Mouse (Mus musculus) liver, embryonic 15.5 days (tissue): ENCODE results near the gene Kat2a. TPM values are rescaled to one million over a fixed set of nuclear protein-coding genes. Genes with fewer than 3 reads are reported as not detected.

Source experiments
- ATAC-seq: fragments of 200-750 bp; cut with Nextera tagmentation; 2 replicates; pipeline ENCODE4 v1.8.0; 2017; ENCODE audit warnings: moderate number of reproducible peaks, mild to moderate bottlenecking, moderate library complexity; ENCODE audit not compliant: insufficient read depth
- H3K27ac ChIP-seq: fragments of 300-500 bp; sonication (generic); replicated peaks from 2 replicates; pipeline ENCODE4 v1.5.1; 2015; ENCODE audit warnings: mild to moderate bottlenecking, inconsistent platforms
- H3K27me3 ChIP-seq: fragments of 300-500 bp; sonication (generic); 2 replicates; pipeline ENCODE4 v1.6.1; 2015; ENCODE audit warnings: mild to moderate bottlenecking, inconsistent platforms
- H3K36me3 ChIP-seq: fragments of 300-500 bp; sonication (generic); replicated peaks from 2 replicates; pipeline ENCODE4 v1.6.1; 2015; ENCODE audit warnings: moderate library complexity, mild to moderate bottlenecking, inconsistent platforms
- H3K4me1 ChIP-seq: fragments of 300-500 bp; sonication (generic); replicated peaks from 2 replicates; pipeline ENCODE4 v1.6.1; 2015; ENCODE audit warnings: inconsistent platforms
- H3K4me2 ChIP-seq: fragments of 300-500 bp; sonication (generic); 2 replicates; pipeline ENCODE4 v1.6.1; 2015; ENCODE audit warnings: moderate library complexity, mild to moderate bottlenecking, inconsistent platforms
- H3K4me3 ChIP-seq: fragments of 300-500 bp; sonication (generic); replicated peaks from 2 replicates; pipeline ENCODE4 v1.5.1; 2015; ENCODE audit warnings: mild to moderate bottlenecking, inconsistent platforms
- H3K9ac ChIP-seq: fragments of 300-500 bp; sonication (generic); 2 replicates; pipeline ENCODE4 v1.6.1; 2015; ENCODE audit warnings: moderate library complexity, mild to moderate bottlenecking, inconsistent platforms
- H3K9me3 ChIP-seq: fragments of 300-500 bp; sonication (generic); replicated peaks from 2 replicates; pipeline ENCODE4 v1.6.1; 2016; ENCODE audit warnings: inconsistent platforms
- WGBS: fragments of 180-500 bp; shearing (Covaris S2); methylation state at CpG from one replicate; pipeline ENCODE4 v1.1.7; 2015; ENCODE audit warnings: mixed read lengths; ENCODE audit not compliant: insufficient replicate concordance; 5-methylcytosine and 5-hydroxymethylcytosine counted together
- polyA plus RNA-seq: library from polyadenylated mRNA; unstranded; fragments of >200 nt; fragmentation: Nextera tagmentation; extraction: Ambion mirVana; gene quantifications from 2 replicates; pipeline ENCODE4 v1.2.1, GENCODE M21; 2015

The Kat2a gene
- polyA plus RNA-seq, 1 experiment from 2014 or later, result 14.1 TPM

DNA sequence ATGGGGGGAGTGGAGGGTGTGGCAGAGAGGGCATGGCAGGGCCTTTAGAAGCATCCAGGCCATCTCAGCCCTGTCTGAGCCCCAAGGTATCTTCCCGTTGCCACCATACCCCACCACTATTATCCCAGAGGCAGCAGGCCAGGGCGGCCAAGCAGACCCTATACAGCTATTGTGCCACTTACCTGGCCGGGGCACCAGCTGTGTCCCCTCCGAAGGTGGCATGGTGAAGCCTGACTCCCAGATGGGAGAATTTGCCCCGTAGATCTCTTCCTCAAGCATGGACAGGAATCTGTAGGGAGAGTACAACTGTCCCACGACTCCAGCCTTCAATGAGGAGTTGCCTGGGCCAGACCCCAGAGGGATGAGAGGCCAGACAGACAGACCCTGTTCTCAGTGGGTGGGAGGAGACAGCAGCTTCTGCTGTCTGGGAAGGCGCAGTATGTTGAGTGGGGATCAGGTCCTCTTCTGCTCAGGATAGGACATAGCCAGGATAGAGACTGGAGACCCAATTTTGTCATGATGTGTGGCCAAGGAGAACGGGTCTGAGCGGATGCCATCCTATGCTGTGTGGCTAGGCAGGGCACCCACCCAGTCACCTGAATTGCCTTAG, 3.0 kb downstream of the Kat2a start:
- Histone ChIP-seq H3K27me3 (no peaks in the 10 kb centered on the region), H3K4me1 (peaks cover 40% of the 10 kb centered on the region), H3K27ac (no peak overlapping the region), H3K9ac (no peak overlapping the region), H3K9me3 (no peaks in the 10 kb centered on the region), H3K4me3 (no peak overlapping the region), H3K4me2 (no peak overlapping the region), H3K36me3 (peaks cover 51% of the 10 kb centered on the region)
- WGBS, result 82% methylated on average over 9 of the region's 9 CpGs
- no peak for ATAC-seq

GRCm38 (mm10) chr11:100705095-100705747, 7.0 kb downstream of the Kat2a start:
- no peaks in the 10 kb centered on the region for H3K9me3 ChIP-seq
- H3K4me2 ChIP-seq, result no peak overlapping the region
- no peak overlapping the region for H3K9ac ChIP-seq
- peaks cover 47% of the 10 kb centered on the region for H3K36me3 ChIP-seq
- H3K27ac ChIP-seq, result no peak overlapping the region
- H3K27me3 ChIP-seq, result no peaks in the 10 kb centered on the region
- H3K4me1 ChIP-seq, result peaks cover 41% of the 10 kb centered on the region
- 84% methylated on average over 23 of the region's 23 CpGs for WGBS
- no peak for ATAC-seq
- H3K4me3 ChIP-seq, result no peak overlapping the region

- WGBS, result 48% methylated on average over 7 of the region's 7 CpGs
- no peak for ATAC-seq
- Histone ChIP-seq H3K4me1 (peaks cover 41% of the 10 kb centered on the region), H3K36me3 (peaks cover 41% of the 10 kb centered on the region), H3K27me3 (no peaks in the 10 kb centered on the region), H3K9ac (peak within 1 kb of the TSS; percentile 39; the same call in 1 of the 2 replicates), H3K27ac (0 out of 2 replicates have a peak within 1 kb of the TSS, but pooled peaks have one; percentile 14), H3K4me3 (peak within 1 kb of the TSS; percentile 49), H3K9me3 (no peaks in the 10 kb centered on the region), H3K4me2 (peak within 1 kb of the TSS; percentile 63)
These were observed 8.3 kb downstream of the Kat2a start, which contains the start of gene Dhx58 for GRCm38 (mm10) chr11:100703851-100704531. Gene Dhx58, minus strand, starts transcription at chr11:100704271.

DNA sequence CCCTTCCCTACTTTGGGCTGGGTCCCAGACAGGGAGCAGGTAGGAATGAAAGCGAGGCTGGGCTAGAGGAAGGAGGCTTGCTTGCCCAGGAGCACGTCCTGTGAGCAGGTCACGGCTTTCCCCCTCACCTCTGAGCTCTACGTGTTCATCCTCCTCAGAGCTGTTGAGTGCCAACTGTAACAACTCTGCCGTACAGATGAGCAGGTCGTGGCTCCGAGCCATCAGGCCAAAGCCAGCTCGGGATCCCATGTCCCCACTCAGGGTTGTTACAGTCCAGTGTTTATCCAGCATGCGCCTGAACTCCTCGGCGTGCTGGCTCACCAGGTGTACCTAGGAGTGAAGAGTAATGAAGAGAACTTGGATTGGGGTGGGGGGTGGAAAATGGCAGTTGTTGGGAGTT, 8.9 kb downstream of the Kat2a start:
- WGBS, result 62% methylated on average over 11 of the region's 11 CpGs
- peak overlapping the region; percentile 39; the same call in 1 of the 2 replicates for H3K9ac ChIP-seq
- peaks cover 35% of the 10 kb centered on the region for H3K36me3 ChIP-seq
- no peaks in the 10 kb centered on the region for H3K9me3 ChIP-seq
- peak overlapping the region; percentile 63 for H3K4me2 ChIP-seq
- no peak for ATAC-seq
- H3K27me3 ChIP-seq, result no peaks in the 10 kb centered on the region
- peaks cover 41% of the 10 kb centered on the region for H3K4me1 ChIP-seq
- peak overlapping the region; percentile 49 for H3K4me3 ChIP-seq
- no peak overlapping the region for H3K27ac ChIP-seq

- no peak overlapping the region for H3K27ac ChIP-seq
- no peak for ATAC-seq
- 33% methylated on average over 7 of the region's 7 CpGs for WGBS
- peak overlapping the region; percentile 49 for H3K4me3 ChIP-seq
- no peak overlapping the region for H3K9ac ChIP-seq
- H3K4me2 ChIP-seq, result peak overlapping the region; percentile 63
- no peaks in the 10 kb centered on the region for H3K9me3 ChIP-seq
- no peaks in the 10 kb centered on the region for H3K27me3 ChIP-seq
- H3K36me3 ChIP-seq, result peaks cover 31% of the 10 kb centered on the region
- H3K4me1 ChIP-seq, result peaks cover 41% of the 10 kb centered on the region
These were observed 9.4 kb downstream of the Kat2a start for GRCm38 (mm10) chr11:100702906-100703305.

- Histone ChIP-seq H3K9ac (no peak overlapping the region), H3K9me3 (no peaks in the 10 kb centered on the region), H3K4me2 (peak overlapping the region; percentile 63), H3K4me1 (peaks cover 41% of the 10 kb centered on the region), H3K4me3 (peak overlapping the region; percentile 49), H3K27ac (no peak overlapping the region), H3K36me3 (peaks cover 25% of the 10 kb centered on the region), H3K27me3 (no peaks in the 10 kb centered on the region)
- ATAC-seq, result no peak; the same call in 1 of the 2 replicates
- WGBS, result 40% methylated on average over 19 of the region's 19 CpGs
These were observed 10.0 kb downstream of the Kat2a start for GRCm38 (mm10) chr11:100702081-100702851.

GRCm38 (mm10) chr11:100701301-100701700, 11.0 kb downstream of the Kat2a start:
- H3K27ac ChIP-seq, result no peak overlapping the region
- peak overlapping the region; percentile 45 for H3K4me3 ChIP-seq
- no peaks in the 10 kb centered on the region for H3K27me3 ChIP-seq
- H3K9me3 ChIP-seq, result no peaks in the 10 kb centered on the region
- no peak overlapping the region for H3K9ac ChIP-seq
- peak overlapping the region; percentile 61 for H3K4me2 ChIP-seq
- ATAC-seq, result no peak
- WGBS, result 7% methylated on average over 14 of the region's 14 CpGs
- peaks cover 41% of the 10 kb centered on the region for H3K4me1 ChIP-seq
- H3K36me3 ChIP-seq, result peaks cover 16% of the 10 kb centered on the region

GRCm38 (mm10) chr11:100700710-100701109, 11.6 kb downstream of the Kat2a start:
- Histone ChIP-seq H3K9me3 (no peaks in the 10 kb centered on the region), H3K36me3 (peaks cover 10% of the 10 kb centered on the region), H3K27ac (no peak overlapping the region), H3K9ac (no peak overlapping the region), H3K4me2 (no peak overlapping the region), H3K27me3 (no peaks in the 10 kb centered on the region), H3K4me1 (peaks cover 41% of the 10 kb centered on the region), H3K4me3 (no peak overlapping the region)
- WGBS, result 73% methylated on average over 3 of the region's 3 CpGs
- ATAC-seq, result no peak

DNA sequence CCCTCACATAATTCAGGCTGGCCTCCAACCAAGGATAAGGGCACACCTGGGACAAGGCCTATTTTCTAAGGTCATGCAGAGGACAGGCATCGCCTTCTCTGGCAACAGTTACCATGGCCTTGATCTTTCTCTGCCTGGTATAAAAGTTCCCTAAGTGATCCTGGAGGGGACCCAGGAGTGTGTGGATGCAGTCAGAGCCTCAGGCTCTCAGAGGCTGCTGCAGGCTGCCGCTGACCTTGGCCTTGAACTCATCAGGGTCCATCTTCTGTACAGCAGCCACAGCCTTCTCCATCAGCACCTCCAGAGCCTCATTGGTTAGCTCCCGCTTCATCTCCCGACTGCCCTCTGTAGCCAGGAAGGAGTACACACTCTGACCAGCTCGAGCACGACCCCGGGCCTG, 14.3 kb downstream of the Kat2a start:
- Histone ChIP-seq H3K9ac (no peak overlapping the region), H3K36me3 (no peaks in the 10 kb centered on the region), H3K27me3 (peaks cover 7% of the 10 kb centered on the region), H3K4me1 (peaks cover 22% of the 10 kb centered on the region), H3K4me3 (no peak overlapping the region), H3K27ac (no peak overlapping the region), H3K9me3 (no peaks in the 10 kb centered on the region), H3K4me2 (no peak overlapping the region)
- WGBS, result 69% methylated on average over 7 of the region's 7 CpGs
- no peak for ATAC-seq

DNA sequence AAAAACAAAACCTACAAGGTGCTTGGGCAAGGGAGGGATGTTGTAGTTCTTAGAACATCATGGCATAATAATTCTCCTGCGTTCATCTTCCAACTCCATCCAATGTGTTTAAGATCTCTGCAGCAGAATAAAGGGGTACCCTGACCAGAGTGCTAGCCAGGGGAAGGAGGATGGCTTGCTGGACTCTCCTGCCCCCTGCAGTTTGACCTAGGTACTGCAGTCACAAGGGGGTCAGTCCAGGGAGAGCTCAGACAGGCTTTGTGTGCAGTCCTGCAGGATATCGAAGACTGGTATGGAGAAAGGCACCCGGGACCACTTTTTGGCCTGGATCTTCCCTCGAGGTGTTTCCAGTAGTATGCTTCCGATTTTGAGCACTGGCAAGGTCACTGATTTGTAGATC, 17.3 kb downstream of the Kat2a start:
- Histone ChIP-seq H3K9ac (no peak overlapping the region), H3K4me3 (no peak overlapping the region), H3K36me3 (no peaks in the 10 kb centered on the region), H3K4me2 (no peak overlapping the region), H3K9me3 (no peaks in the 10 kb centered on the region), H3K27ac (no peak overlapping the region), H3K27me3 (peaks cover 36% of the 10 kb centered on the region), H3K4me1 (peaks cover 6% of the 10 kb centered on the region; the same call in 1 of the 2 replicates)
- 22% methylated on average over 5 of the region's 5 CpGs for WGBS
- no peak for ATAC-seq
